Mouse (Mus musculus) heart, embryonic 11.5 days (tissue): Measurements from ENCODE around the gene Hibadh. TPM values are rescaled to one million over a fixed set of nuclear protein-coding genes. Genes with fewer than 3 reads are reported as not detected.

Source experiments
- ATAC-seq: fragments of 200-750 bp; cut with Nextera tagmentation; replicated peaks from 2 replicates; pipeline ENCODE4 v1.8.0; 2017; ENCODE audit warnings: moderate library complexity; ENCODE audit not compliant: insufficient number of reproducible peaks, low FRiP score, low TSS enrichment
- H3K27ac ChIP-seq: fragments of 300-500 bp; sonication (generic); 2 replicates; pipeline ENCODE4 v1.5.1; 2014; ENCODE audit warnings: mild to moderate bottlenecking, low read depth, low read length
- H3K27me3 ChIP-seq: fragments of 300-500 bp; sonication (generic); 2 replicates; pipeline ENCODE4 v1.6.1; 2014; ENCODE audit warnings: mild to moderate bottlenecking, low read length, mixed read lengths; ENCODE audit not compliant: control insufficient read depth, insufficient read depth
- H3K36me3 ChIP-seq: fragments of 300-500 bp; sonication (generic); 2 replicates; pipeline ENCODE4 v1.6.1; 2014; ENCODE audit warnings: mild to moderate bottlenecking, low read length, moderate library complexity, mixed read lengths; ENCODE audit not compliant: control insufficient read depth, insufficient read depth
- H3K4me1 ChIP-seq: fragments of 300-500 bp; sonication (generic); 2 replicates; pipeline ENCODE4 v1.6.1; 2014; ENCODE audit warnings: low read length; ENCODE audit not compliant: control insufficient read depth, insufficient read depth
- H3K4me2 ChIP-seq: fragments of 300-500 bp; sonication (generic); 2 replicates; pipeline ENCODE4 v1.6.1; 2014; ENCODE audit warnings: mild to moderate bottlenecking, moderate library complexity
- H3K4me3 ChIP-seq: fragments of 300-500 bp; sonication (generic); 2 replicates; pipeline ENCODE4 v1.5.1; 2014; ENCODE audit warnings: low read depth, low read length
- H3K9ac ChIP-seq: fragments of 300-500 bp; sonication (generic); 2 replicates; pipeline ENCODE4 v1.6.1; 2014; ENCODE audit warnings: mild to moderate bottlenecking, low read depth, low read length, moderate library complexity
- H3K9me3 ChIP-seq: fragments of 300-500 bp; sonication (generic); replicated peaks from 2 replicates; pipeline ENCODE4 v1.6.1; 2016; ENCODE audit warnings: low read length; ENCODE audit not compliant: control insufficient read depth
- WGBS: fragments of 180-500 bp; shearing (Covaris S2); extraction: QIAGEN DNeasy Blood & Tissue Kit; methylation state at CpG from one replicate; pipeline ENCODE4 v1.1.7; 2014; ENCODE audit not compliant: insufficient replicate concordance; 5-methylcytosine and 5-hydroxymethylcytosine counted together
- polyA plus RNA-seq: library from polyadenylated mRNA; unstranded; fragments of >200 nt; fragmentation: Nextera tagmentation; extraction: Ambion mirVana; gene quantifications from 2 replicates; pipeline ENCODE4 v1.2.1, GENCODE M21; 2014

The Hibadh gene
- polyA plus RNA-seq, 1 experiment from 2014 or later, result 86.9 TPM

DNA sequence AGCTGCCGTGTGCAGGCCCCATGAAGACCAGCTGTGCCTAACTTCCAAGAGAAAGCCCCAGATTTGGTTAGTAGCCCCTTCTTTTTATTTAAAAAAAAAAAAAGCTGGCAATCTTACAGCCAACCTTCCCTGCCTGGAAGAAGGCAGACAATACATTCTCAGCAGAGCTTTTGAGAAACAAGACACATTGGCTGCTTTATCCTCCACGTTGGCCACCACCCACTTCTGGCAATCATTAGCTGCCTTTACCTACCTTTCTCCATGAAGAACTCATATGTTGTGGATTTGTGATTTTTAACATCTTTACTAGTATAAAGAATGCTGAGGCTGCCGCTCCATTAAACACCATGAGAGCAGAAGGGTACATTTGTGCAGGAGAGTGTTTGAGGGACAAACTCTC lies 131.4 kb downstream of the Hibadh start:
- Histone ChIP-seq H3K9ac (no peak overlapping the region), H3K9me3 (no peaks in the 10 kb centered on the region), H3K27ac (no peak overlapping the region), H3K4me2 (no peak overlapping the region), H3K4me1 (no peaks in the 10 kb centered on the region), H3K27me3 (no peaks in the 10 kb centered on the region), H3K36me3 (no peaks in the 10 kb centered on the region), H3K4me3 (no peak overlapping the region)
- WGBS, result 83% methylated on average over 3 of the region's 3 CpGs
- no peak for ATAC-seq

DNA sequence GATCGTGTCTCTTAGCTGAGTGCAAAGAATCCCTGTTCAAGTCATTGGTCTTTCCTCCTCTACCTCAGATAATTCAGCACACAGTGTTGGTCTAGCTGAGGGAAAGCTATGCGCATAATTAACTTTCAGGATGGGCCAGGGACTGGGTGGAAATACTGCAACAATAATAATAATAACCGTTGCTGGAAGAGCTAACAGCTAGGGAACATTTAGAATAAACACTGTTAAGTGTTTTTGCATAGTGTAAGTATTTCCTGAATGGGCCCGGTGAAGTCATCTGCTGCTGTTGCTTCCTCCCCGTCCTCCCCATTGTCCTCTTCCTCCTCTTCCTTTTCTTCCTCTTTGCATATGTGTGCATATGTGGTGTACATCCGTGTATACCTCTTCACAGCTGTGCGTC lies 132.2 kb downstream of the Hibadh start:
- no peaks in the 10 kb centered on the region for H3K9me3 ChIP-seq
- no peak for ATAC-seq
- H3K4me2 ChIP-seq, result no peak overlapping the region
- no peak overlapping the region for H3K4me3 ChIP-seq
- no peaks in the 10 kb centered on the region for H3K4me1 ChIP-seq
- H3K27ac ChIP-seq, result no peak overlapping the region
- H3K9ac ChIP-seq, result no peak overlapping the region
- no peaks in the 10 kb centered on the region for H3K27me3 ChIP-seq
- no peaks in the 10 kb centered on the region for H3K36me3 ChIP-seq
- 78% methylated on average over 7 of the region's 7 CpGs for WGBS

DNA sequence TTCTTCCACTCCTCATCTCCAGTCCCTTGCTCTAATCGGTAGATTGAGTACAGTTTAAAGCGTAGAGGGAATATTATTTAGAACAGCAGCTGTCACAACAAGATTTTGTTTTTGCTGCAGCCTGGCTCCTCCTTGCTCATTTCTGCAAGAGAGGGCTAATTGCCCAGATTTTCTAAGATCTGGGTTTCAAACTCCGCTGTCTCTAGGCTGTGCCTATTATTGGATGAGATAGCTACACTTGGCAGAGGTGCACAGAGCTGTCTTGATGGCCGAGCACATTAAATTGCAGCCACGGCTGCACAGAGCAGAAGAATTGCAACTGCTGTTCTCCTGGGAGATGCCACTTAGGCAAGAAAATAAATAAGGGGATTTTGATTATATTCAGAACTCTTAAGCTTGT lies 133.0 kb downstream of the Hibadh start:
- Histone ChIP-seq H3K9me3 (no peaks in the 10 kb centered on the region), H3K4me1 (no peaks in the 10 kb centered on the region), H3K27ac (no peak overlapping the region), H3K27me3 (no peaks in the 10 kb centered on the region), H3K4me2 (no peak overlapping the region), H3K9ac (no peak overlapping the region), H3K4me3 (no peak overlapping the region), H3K36me3 (no peaks in the 10 kb centered on the region)
- 68% methylated on average over 5 of the region's 5 CpGs for WGBS
- ATAC-seq, result no peak

DNA sequence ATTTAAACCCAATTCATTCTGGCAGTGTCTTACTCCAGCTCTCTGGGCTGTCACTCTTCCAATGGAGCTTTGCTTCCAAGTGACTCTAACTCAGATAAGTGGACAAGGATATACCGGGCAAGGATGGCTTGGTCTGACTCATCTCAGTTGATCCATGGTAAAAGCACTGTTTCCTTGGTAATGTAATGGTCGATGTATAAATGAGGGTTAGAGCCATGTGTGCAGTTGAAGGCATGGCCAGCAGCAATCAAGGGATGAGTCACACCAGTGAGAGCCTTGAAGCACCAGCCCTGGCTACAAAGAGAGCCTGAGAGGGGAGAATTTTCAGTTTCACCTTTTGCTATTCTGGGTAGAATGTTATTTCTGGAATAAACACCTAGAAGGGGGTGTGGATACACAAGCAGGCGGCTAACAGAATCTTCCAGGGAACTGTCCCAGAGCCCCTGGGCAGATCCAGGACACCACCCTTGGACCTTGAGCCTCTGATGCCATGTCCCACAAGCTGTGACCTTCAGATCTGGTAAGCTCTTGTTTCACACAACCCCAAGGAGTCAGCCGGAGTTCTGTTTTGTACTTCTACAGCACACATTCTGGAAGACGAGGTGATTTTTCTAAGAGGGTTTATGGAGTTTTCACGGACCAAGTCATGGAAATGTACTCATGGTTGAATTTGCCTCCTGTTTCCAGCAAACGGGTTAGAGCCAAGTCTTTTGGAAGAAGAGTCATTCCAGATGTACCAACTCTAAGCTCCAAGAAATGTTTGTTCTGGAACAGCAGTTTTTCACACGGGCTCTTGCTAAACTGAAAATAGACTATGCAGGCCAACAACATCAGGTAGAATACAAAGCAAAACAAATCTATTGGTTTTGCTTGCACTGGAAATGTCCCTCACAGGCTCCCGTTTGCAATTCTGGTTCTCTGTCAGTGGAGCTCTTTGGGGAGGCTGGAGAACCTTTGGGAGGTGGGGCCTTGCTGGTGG lies 134.1 kb downstream of the Hibadh start:
- Histone ChIP-seq H3K4me1 (no peaks in the 10 kb centered on the region), H3K9me3 (no peaks in the 10 kb centered on the region), H3K27ac (no peak overlapping the region), H3K36me3 (no peaks in the 10 kb centered on the region), H3K4me2 (no peak overlapping the region), H3K4me3 (no peak overlapping the region), H3K27me3 (no peaks in the 10 kb centered on the region), H3K9ac (no peak overlapping the region)
- WGBS, result 79% methylated on average over 9 of the region's 9 CpGs
- no peak for ATAC-seq

DNA sequence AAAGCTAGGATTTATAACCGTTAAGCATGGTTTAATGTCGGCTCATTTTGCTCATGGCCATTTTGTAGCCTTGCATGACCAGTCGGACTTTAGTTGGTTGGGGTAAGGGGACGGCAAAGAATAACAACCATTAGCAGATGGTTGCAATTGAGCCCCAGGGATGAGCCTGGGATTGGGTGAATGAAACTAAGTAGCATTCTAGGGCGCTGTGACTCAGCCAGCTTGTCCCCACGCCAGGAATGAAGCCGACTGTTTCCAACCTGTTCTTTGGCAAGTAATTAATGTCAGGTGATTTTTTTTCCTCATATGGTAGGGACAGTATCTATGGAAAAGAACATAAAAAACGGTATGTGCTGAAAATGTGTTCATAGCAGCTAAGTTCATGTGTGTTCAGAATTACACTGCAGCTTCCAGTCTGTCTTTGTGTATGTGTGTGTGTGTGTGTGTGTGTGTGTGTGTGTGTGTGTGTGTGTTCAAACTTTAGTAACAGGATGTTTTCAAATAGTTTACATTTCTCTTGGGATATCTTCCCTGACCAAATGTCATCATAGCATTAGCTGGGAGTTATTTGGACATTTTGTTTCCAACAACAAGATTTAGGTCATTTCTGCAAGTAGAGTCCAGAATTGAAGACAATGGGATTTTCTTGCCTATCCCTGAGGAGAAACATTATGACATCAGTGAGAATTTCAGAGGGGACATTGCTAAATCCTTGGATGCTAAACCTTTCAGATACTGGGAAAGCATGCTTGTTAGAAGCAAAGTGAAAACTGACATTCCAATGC lies 135.3 kb downstream of the Hibadh start:
- no peak overlapping the region for H3K27ac ChIP-seq
- H3K4me1 ChIP-seq, result no peaks in the 10 kb centered on the region
- no peak overlapping the region for H3K4me2 ChIP-seq
- no peaks in the 10 kb centered on the region for H3K27me3 ChIP-seq
- WGBS, result 80% methylated on average over 8 of the region's 8 CpGs
- no peak overlapping the region for H3K4me3 ChIP-seq
- no peak overlapping the region for H3K9ac ChIP-seq
- ATAC-seq, result no peak
- no peaks in the 10 kb centered on the region for H3K36me3 ChIP-seq
- no peaks in the 10 kb centered on the region for H3K9me3 ChIP-seq

DNA sequence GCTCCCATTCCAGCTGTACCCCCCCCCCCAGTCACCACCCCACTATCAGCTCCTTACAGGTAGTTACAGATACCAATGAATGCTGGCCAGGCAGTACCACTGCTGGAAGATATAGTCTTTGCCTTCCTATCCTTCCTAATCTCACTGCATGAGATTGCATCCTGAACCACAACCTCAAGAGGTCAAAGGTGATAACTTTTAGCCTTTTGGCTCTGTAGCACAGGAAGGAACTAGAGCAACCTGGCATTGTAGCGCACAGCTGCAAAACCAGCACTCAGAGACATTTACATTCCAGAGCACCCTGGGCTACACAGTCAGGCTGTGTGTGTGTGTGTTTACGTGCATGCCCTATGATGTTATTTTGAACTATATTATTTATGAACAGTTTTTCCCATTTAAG lies 137.2 kb downstream of the Hibadh start:
- Histone ChIP-seq H3K9me3 (no peaks in the 10 kb centered on the region), H3K9ac (no peak overlapping the region), H3K4me1 (no peaks in the 10 kb centered on the region), H3K27ac (no peak overlapping the region), H3K27me3 (no peaks in the 10 kb centered on the region), H3K36me3 (no peaks in the 10 kb centered on the region), H3K4me3 (no peak overlapping the region), H3K4me2 (no peak overlapping the region)
- ATAC-seq, result no peak
- WGBS, result 72% methylated on average over 2 of the region's 2 CpGs

DNA sequence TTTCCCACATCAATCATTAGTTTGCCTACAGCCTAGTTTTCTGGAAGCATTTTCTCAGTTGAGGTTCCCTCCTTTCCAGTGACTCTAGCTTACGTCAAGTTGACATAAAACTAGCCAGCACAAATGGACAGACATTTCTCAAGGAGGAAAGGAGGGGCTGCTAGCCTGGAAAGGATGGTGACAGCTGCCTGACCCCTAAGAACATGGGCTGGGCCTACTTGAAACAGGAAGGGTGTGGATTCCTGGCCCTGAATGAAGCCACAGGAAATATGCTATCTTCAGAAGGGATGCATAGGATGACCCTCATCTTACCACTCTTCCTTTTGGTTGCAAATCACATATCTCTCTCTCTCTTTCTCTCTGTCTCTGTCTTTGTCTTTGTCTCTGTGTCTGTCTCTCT lies 138.7 kb downstream of the Hibadh start:
- Histone ChIP-seq H3K4me2 (no peak overlapping the region), H3K27ac (no peak overlapping the region), H3K9me3 (no peaks in the 10 kb centered on the region), H3K36me3 (no peaks in the 10 kb centered on the region), H3K27me3 (no peaks in the 10 kb centered on the region), H3K4me1 (no peaks in the 10 kb centered on the region), H3K4me3 (no peak overlapping the region), H3K9ac (no peak overlapping the region)
- ATAC-seq, result no peak
- 69% methylated on average over 1 of the region's 1 CpGs for WGBS
